Mouse (Mus musculus) B cell, adult 2 months (primary cell): Measurements from ENCODE around the gene Armh3.
A peak's percentile ranks its signal among the peaks of the same experiment; 100 is the strongest.
"Not testable (repeated sequence)": the region's sequence is repeated elsewhere in the genome, so short reads cannot be mapped to it uniquely, and the experiment has no call there.

Source experiments
- DNase-seq, 2 experiments: peaks; one replicate each; pipeline ENCODE4 v3.0.0; 2022

Gene Armh3

DNA sequence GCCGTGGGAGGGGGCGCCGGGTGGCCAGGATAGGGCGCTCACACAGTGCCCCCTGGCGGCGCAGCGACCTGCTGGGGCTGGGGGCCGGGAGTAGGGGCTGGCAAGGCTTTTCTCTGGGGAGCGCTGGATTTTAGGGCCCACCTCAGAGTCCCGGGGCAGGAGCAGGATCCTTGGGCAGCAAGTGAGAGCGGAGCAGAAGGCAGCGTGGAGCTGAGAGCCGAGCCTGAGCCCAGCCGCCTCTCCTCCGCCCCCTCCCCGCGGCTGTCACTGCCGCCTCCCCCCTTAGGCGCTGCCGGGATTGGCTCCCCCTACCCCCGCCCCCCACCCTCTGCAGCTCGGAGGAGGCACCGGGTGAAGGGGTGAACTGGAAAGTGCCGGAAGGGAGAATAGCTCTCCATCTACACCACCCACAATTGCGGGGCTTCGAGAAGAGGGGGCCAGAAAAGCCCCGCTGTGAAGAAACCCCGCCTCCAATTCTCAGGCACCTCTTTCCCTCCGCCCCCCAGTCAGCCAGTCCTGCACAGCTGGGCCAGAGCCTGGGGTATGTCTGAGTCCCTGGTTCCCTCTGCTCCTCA lies 182.4 kb downstream of the Armh3 start, which contains the start of gene Kcnip2:
Gene Kcnip2 (minus strand): TSS at position 231 of the 575 bp plus-strand sequence.
- DNase-seq = peak; percentile 26 to 41

DNA sequence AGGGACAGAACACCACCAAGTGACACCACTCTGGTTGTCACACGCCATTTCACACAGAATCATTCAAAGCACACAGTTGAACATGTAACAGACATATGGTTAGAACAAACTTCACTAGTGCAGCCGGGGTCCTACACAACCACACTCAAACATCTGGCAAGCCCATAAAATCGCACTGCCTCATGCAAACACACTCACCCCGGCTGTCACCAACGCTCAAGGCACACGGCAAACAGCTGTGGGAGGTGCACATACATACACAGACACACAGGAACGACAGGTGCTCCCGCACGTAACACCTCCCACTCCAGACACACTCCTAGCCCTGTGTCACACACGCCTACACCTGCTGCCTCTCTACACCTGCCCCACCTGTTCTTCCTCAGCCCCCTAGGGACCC lies 183.1 kb downstream of the Armh3 start:
- no peak for DNase-seq

DNA sequence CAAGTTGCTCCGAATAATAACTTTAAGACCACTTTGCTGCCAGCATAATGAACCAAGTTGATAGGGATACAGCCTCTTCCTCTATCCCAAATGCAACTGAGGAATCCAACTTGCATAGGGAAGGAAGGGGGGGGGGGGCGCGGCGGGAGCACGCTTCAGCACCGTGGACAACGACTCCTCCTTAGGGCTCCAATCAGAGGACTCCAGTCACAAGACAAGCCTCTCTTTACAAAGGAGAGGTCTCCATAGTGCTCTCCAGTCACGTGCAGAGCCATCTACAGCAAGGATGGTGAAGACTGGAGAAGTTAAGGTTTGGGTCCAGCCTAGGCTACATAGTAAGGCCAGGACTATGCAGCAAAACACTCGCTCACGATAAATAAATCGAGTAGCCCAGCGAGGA lies 184.5 kb downstream of the Armh3 start:
- no peak for DNase-seq

DNA sequence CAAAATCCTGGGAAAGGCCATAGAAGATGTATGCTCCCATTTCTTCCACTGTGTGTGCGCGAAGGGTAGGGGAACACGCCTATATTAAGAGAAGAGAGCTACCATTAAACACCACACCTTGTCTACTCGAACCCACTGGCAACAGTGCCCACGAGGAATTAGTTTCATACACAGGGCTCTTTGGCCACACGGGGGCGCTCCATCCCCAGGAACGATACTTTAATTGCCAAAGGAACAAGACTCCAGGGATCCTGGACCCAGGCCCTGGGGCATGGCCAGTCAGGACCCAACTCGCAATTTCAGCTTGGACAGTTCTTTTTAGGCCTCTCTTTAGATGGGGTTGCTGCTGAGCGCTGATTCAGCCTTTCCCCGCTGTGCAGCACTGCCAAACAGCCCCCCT lies 185.0 kb downstream of the Armh3 start:
- peak; percentile 91 to 92 for DNase-seq

GRCm38 (mm10) chr19:45812673-45813252 lies 185.5 kb downstream of the Armh3 start:
- peak in 1 of 2 experiments; percentile 8 for DNase-seq

GRCm38 (mm10) chr19:45812115-45812514 lies 186.2 kb downstream of the Armh3 start:
- peak; percentile 77 to 78 for DNase-seq

GRCm38 (mm10) chr19:45811028-45811674 lies 187.1 kb downstream of the Armh3 start:
- DNase-seq = no peak

DNA sequence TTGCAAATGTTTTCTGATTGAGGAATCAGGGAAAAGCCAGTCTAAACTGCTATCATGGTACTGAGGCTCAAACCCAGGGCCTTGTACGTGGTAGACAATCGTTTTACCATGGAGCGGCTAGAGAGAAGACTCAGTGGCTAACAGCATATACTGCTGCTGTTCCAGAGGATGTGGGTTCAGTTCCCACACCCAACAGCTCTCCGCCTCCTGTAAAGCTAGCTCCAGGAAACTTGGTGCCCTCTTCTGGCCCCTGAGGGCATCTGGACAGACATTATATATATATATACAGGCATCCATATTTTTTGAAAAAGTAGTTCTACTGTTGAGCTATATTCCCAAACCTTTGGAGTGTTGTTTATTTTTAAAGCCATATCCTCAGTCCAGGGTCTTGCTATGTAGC lies 190.6 kb downstream of the Armh3 start:
- no peak for DNase-seq

GRCm38 (mm10) chr19:45805817-45806216 lies 192.5 kb downstream of the Armh3 start:
- not testable (repeated sequence) for DNase-seq

DNA sequence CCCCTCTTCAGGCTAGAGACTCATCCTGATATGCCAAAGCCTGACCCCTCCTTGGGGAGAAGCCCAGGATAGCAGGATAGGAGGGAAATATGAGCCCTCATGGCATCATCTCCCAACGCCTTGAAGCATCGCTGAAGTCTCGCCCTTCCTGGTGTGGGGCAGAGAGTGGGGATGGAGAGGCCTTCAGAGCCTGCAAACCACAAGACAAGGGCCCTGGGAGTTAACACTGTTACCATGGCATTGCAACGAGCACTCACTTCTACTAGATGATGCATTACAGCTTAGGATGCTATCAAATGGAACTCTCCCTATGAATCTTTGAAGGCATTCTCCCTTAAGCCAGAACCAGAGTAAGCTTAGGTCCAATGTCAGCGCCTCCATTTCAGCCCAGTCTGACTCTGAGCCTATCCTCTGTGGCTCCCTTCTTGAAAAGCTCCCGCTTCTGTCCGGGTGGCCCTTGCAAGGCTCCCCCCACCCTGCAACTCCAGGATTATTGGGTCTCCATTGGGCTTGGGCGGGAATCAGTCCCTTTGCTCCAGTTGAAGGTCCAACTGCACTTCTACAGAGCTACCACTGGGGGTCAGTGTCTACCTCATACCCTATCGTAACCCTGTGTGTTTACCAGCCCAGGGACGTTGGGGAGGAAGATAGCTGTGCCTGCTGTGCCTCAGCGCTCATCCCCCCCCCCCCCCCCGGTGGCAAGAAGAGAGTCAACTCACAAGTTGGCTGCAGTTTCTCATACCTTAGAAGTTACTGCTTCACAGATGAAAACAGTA lies 193.5 kb downstream of the Armh3 start:
- peak; percentile 49 to 59 for DNase-seq

DNA sequence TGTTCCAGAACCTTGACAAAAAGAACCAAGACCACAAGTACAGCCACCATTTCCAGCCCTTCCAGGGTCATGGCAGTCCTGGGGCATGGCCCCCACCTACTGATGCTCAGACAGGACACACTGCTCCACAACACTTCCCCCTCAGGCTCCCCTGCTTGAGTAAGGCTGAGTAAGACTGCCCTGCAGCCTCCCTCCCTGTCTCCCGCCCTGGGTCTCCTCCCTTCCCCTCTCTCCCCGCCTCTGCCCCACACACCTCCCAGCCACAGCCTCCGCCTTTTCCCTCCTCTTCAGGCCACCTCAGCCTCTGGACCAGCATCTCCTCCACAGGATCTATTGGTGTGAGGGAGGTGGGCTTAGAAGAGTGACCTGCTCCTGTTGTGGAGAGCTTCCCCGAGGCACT lies 194.9 kb downstream of the Armh3 start:
- no peak for DNase-seq

DNA sequence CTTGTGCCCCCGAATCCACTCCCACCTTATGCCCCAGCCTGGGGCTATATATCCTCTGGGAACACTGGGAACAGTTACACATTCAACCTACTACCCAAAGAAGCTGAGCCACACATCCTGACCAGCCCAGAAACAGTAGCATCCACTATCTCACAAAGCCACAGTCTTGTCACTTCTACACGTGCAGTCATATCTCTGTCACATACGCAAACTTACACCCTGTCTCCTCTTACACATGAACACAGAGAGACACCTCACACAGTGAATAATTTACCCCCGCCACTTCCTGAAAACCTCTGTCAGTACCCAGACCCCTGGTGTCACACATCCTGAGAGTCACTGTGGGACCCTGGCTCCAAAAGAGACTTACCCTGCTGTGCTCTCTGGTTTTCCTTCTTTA lies 195.6 kb downstream of the Armh3 start:
- DNase-seq = no peak

- DNase-seq = no peak
Observed at GRCm38 (mm10) chr19:45796879-45797278, 201.4 kb downstream of the Armh3 start.

DNA sequence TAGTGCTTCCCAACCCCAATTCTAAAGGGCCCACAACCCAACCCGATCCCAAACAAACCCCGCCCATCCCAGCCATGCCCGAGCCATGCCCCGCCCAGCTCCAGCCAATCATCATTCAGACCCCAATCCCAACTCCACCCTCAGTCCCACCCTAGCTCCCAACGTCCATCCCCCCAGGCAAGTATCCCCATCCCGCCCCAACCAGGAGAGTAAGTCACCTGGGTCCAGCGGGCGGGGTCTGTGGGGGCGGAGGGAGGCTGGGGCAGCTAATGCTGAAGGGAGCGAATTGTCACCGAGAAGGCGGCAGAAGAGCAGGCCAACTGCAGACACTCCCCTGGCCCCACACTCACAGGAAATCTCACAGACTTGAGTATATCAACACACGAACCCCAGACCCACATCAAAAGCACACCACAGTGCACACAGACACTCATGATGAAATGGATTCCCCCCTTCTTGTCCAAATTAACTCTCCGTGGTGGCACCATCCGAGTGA lies 202.2 kb downstream of the Armh3 start:
- DNase-seq = no peak

GRCm38 (mm10) chr19:45795406-45795944 lies 202.8 kb downstream of the Armh3 start:
- DNase-seq = no peak

DNA sequence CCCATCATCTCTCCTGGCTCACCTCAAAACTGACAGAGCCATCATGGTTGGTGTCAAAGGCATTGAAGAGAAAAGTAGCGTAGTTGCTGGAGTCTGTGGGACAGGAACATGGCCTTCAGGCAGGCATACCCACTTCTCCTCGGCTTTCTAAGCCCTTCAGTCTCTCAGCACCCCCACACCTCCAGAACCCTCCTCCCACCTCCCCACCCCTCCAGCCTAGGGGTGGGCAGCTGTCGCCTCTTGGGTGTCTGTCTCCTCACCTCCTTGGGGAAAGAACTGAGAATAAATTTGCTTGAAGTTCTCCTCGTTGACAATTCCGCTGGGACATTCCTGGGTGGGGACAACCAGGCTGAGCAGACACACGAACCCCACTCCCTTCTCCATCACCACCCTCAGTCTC lies 203.6 kb downstream of the Armh3 start:
- DNase-seq = no peak

- no peak for DNase-seq
Observed at GRCm38 (mm10) chr19:45792404-45792803, 205.9 kb downstream of the Armh3 start.

- DNase-seq = peak; percentile 42 to 53
Observed at GRCm38 (mm10) chr19:45789888-45790874, 208.1 kb downstream of the Armh3 start.

GRCm38 (mm10) chr19:45789365-45789764 lies 208.9 kb downstream of the Armh3 start:
- no peak for DNase-seq

DNA sequence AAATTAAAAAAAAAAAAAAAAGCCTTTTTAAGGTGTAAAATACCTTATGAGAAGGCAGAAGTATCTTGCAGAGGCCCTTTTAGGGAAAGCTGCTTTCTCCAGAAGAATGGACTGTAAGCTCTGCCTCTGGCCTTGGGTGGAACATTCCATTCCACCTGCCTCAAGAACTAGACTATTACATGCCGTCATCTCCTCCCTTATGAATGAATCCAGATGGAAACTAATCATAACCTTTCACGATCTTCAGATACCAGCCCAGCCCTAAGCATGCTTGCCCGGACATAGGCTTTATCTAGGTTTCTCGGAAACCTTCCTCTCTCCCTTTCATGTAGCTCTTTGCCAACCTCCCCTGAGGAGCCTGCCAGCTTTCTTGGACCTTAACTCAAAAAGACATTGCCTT lies 210.0 kb downstream of the Armh3 start:
- no peak for DNase-seq

GRCm38 (mm10) chr19:45787450-45787849 lies 210.8 kb downstream of the Armh3 start:
- no peak for DNase-seq

DNA sequence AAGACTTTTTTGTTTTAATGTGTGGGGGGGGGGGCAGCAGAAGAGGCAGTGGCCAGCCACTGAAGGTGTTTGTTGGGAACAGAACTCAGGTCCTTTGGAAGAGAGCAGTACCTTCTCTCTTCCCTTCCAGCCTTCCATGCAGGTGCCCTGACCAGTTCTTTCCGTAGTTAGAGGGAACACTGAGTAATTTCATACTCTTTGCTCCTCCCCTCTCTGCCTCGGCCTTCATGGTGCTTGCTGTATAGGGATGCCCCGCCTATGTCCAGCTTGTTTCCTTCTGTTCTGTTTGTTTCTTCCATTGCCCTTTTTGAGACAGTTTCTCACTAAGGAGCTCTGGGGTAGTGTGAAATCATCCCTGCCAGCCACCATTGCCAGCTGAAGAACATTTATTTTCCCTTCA lies 212.8 kb downstream of the Armh3 start:
- no peak for DNase-seq
